Mouse (Mus musculus) ovary, postnatal 36 days (tissue): ENCODE data around the gene Chmp4b.

Experiments
- DNase-seq: peaks from one replicate; pipeline ENCODE4 v3.0.0; 2022; ENCODE audit warnings: low spot score, mixed read lengths

Gene Chmp4b

GRCm38 (mm10) chr2:154720315-154720714 is 68.8 kb downstream of the Chmp4b start:
- DNase-seq = no peak

- DNase-seq = no peak
These were observed 72.0 kb downstream of the Chmp4b start for GRCm38 (mm10) chr2:154723473-154723872.

- DNase-seq = no peak
These were observed 78.2 kb downstream of the Chmp4b start for GRCm38 (mm10) chr2:154729737-154730136.

GRCm38 (mm10) chr2:154730841-154731240 is 79.3 kb downstream of the Chmp4b start:
- DNase-seq = no peak

GRCm38 (mm10) chr2:154731916-154732315 is 80.4 kb downstream of the Chmp4b start:
- no peak for DNase-seq

- no peak for DNase-seq
These were observed 81.1 kb downstream of the Chmp4b start for GRCm38 (mm10) chr2:154732503-154733141.

- no peak for DNase-seq
These were observed 83.5 kb downstream of the Chmp4b start for GRCm38 (mm10) chr2:154734977-154735376.

- no peak for DNase-seq
These were observed 83.9 kb downstream of the Chmp4b start for GRCm38 (mm10) chr2:154735416-154735815.

- no peak for DNase-seq
These were observed 84.5 kb downstream of the Chmp4b start for GRCm38 (mm10) chr2:154735986-154736385.

GRCm38 (mm10) chr2:154738621-154739020 is 87.1 kb downstream of the Chmp4b start:
- no peak for DNase-seq

- DNase-seq = no peak
These were observed 91.7 kb downstream of the Chmp4b start for GRCm38 (mm10) chr2:154742911-154743819.

GRCm38 (mm10) chr2:154743915-154744314 is 92.4 kb downstream of the Chmp4b start:
- no peak for DNase-seq
